Mouse (Mus musculus): ENCODE results near the gene Tex22. TPM values are rescaled to one million over a fixed set of nuclear protein-coding genes. Genes with fewer than 3 reads are reported as not detected.

Gene Tex22
- polyA plus RNA-seq, 1 experiment from 2014 or later = not detected

- H3K27ac ChIP-seq = no peak overlapping the region
- no peak for ATAC-seq (ENCODE audit: low FRiP score)
Measured at GRCm38 (mm10) chr12:113108528-113109283, 34.4 kb downstream of the Tex22 start.

GRCm38 (mm10) chr12:113109801-113110200 lies 35.5 kb downstream of the Tex22 start:
- no peak overlapping the region for H3K4me2 ChIP-seq (replicated peaks)
- H3K4me3 ChIP-seq = no peak overlapping the region
- WGBS = 85% methylated on average over 10 of the region's 10 CpGs
- H3K4me1 ChIP-seq = 0 out of 2 replicates have a peak, but pooled peaks cover 6% of the 10 kb centered on the region
- no peaks in the 10 kb centered on the region for H3K9me3 ChIP-seq (replicated peaks)
- H3K27ac ChIP-seq = no peak overlapping the region
- no peak for ATAC-seq (ENCODE audit: low FRiP score)
- peaks cover 32% of the 10 kb centered on the region for H3K36me3 ChIP-seq
- no peaks in the 10 kb centered on the region for H3K27me3 ChIP-seq
- no peak overlapping the region for H3K9ac ChIP-seq

More at GRCm38 (mm10) chr12:113108528-113109283, 34.4 kb downstream of the Tex22 start:
- H3K9me3 ChIP-seq (replicated peaks) = no peaks in the 10 kb centered on the region
- H3K36me3 ChIP-seq = peaks cover 21% of the 10 kb centered on the region
- H3K4me2 ChIP-seq (replicated peaks) = no peak overlapping the region
- peaks cover 12% of the 10 kb centered on the region; the same call in 1 of the 2 replicates for H3K4me1 ChIP-seq
- H3K27me3 ChIP-seq = no peaks in the 10 kb centered on the region
- WGBS = 89% methylated on average over 17 of the region's 17 CpGs
- no peak overlapping the region for H3K9ac ChIP-seq
- no peak overlapping the region for H3K4me3 ChIP-seq

- H3K27ac ChIP-seq = no peak overlapping the region
- H3K4me3 ChIP-seq = no peak overlapping the region
- 91% methylated on average over 4 of the region's 4 CpGs for WGBS
- no peaks in the 10 kb centered on the region for H3K27me3 ChIP-seq
- peaks cover 58% of the 10 kb centered on the region for H3K36me3 ChIP-seq
- 0 out of 2 replicates have a peak, but pooled peaks cover 2% of the 10 kb centered on the region for H3K4me1 ChIP-seq
- ATAC-seq (ENCODE audit: low FRiP score) = no peak
- H3K9ac ChIP-seq = no peak overlapping the region
- H3K9me3 ChIP-seq (replicated peaks) = no peaks in the 10 kb centered on the region
- H3K4me2 ChIP-seq (replicated peaks) = no peak overlapping the region
Measured at GRCm38 (mm10) chr12:113114141-113114540, 39.8 kb downstream of the Tex22 start.

GRCm38 (mm10) chr12:113114856-113115538 lies 40.7 kb downstream of the Tex22 start:
- H3K4me3 ChIP-seq = no peak overlapping the region
- no peaks in the 10 kb centered on the region for H3K9me3 ChIP-seq (replicated peaks)
- no peak for ATAC-seq (ENCODE audit: low FRiP score)
- peaks cover 59% of the 10 kb centered on the region for H3K36me3 ChIP-seq
- no peak overlapping the region for H3K4me2 ChIP-seq (replicated peaks)
- H3K4me1 ChIP-seq = 0 out of 2 replicates have a peak, but pooled peaks cover 2% of the 10 kb centered on the region
- no peaks in the 10 kb centered on the region for H3K27me3 ChIP-seq
- WGBS = 84% methylated on average over 16 of the region's 16 CpGs
- H3K9ac ChIP-seq = no peak overlapping the region
- no peak overlapping the region for H3K27ac ChIP-seq

- no peaks in the 10 kb centered on the region for H3K9me3 ChIP-seq (replicated peaks)
- no peak overlapping the region for H3K9ac ChIP-seq
- H3K27ac ChIP-seq = no peak overlapping the region
- ATAC-seq (ENCODE audit: low FRiP score) = peak; percentile 63
- peaks cover 78% of the 10 kb centered on the region for H3K36me3 ChIP-seq
- WGBS = 86% methylated on average over 20 of the region's 20 CpGs
- no peak overlapping the region for H3K4me2 ChIP-seq (replicated peaks)
- H3K27me3 ChIP-seq = no peaks in the 10 kb centered on the region
- no peak overlapping the region for H3K4me3 ChIP-seq
- no peaks in the 10 kb centered on the region for H3K4me1 ChIP-seq
Measured at GRCm38 (mm10) chr12:113119516-113120410, 45.5 kb downstream of the Tex22 start.

- Histone ChIP-seq H3K9ac (no peak overlapping the region), H3K9me3 (replicated peaks) (no peaks in the 10 kb centered on the region), H3K4me2 (replicated peaks) (no peak overlapping the region), H3K4me3 (no peak overlapping the region), H3K27ac (no peak overlapping the region), H3K36me3 (peaks cover 98% of the 10 kb centered on the region), H3K27me3 (no peaks in the 10 kb centered on the region), H3K4me1 (no peaks in the 10 kb centered on the region)
- 87% methylated on average over 6 of the region's 6 CpGs for WGBS
- no peak for ATAC-seq (ENCODE audit: low FRiP score)
Measured at GRCm38 (mm10) chr12:113124726-113125125, 50.4 kb downstream of the Tex22 start.

- H3K9ac ChIP-seq = no peak overlapping the region
- no peaks in the 10 kb centered on the region for H3K27me3 ChIP-seq
- H3K4me3 ChIP-seq = no peak overlapping the region
- H3K4me2 ChIP-seq (replicated peaks) = no peak overlapping the region
- ATAC-seq (ENCODE audit: low FRiP score) = no peak
- 94% methylated on average over 8 of the region's 8 CpGs for WGBS
- no peak overlapping the region for H3K27ac ChIP-seq
- H3K9me3 ChIP-seq (replicated peaks) = no peaks in the 10 kb centered on the region
- H3K36me3 ChIP-seq = peaks cover 100% of the 10 kb centered on the region
- no peaks in the 10 kb centered on the region for H3K4me1 ChIP-seq
Measured at GRCm38 (mm10) chr12:113130732-113131131, 56.4 kb downstream of the Tex22 start.

- no peaks in the 10 kb centered on the region for H3K27me3 ChIP-seq
- H3K4me3 ChIP-seq = no peak overlapping the region
- H3K4me2 ChIP-seq (replicated peaks) = no peak overlapping the region
- no peaks in the 10 kb centered on the region for H3K4me1 ChIP-seq
- H3K27ac ChIP-seq = no peak overlapping the region
- no peaks in the 10 kb centered on the region for H3K9me3 ChIP-seq (replicated peaks)
- H3K36me3 ChIP-seq = peaks cover 100% of the 10 kb centered on the region
- no peak for ATAC-seq (ENCODE audit: low FRiP score)
- 98% methylated on average over 14 of the region's 14 CpGs for WGBS
- no peak overlapping the region for H3K9ac ChIP-seq
Measured at GRCm38 (mm10) chr12:113131601-113132000, 57.3 kb downstream of the Tex22 start.

- Histone ChIP-seq H3K4me2 (replicated peaks) (no peak overlapping the region), H3K9me3 (replicated peaks) (no peaks in the 10 kb centered on the region), H3K36me3 (peaks cover 100% of the 10 kb centered on the region), H3K27ac (no peak overlapping the region), H3K4me3 (no peak overlapping the region), H3K27me3 (no peaks in the 10 kb centered on the region), H3K4me1 (no peaks in the 10 kb centered on the region), H3K9ac (no peak overlapping the region)
- 87% methylated on average over 2 of the region's 2 CpGs for WGBS
- ATAC-seq (ENCODE audit: low FRiP score) = no peak
Measured at GRCm38 (mm10) chr12:113132567-113132966, 58.3 kb downstream of the Tex22 start.

GRCm38 (mm10) chr12:113133260-113133659 lies 59.0 kb downstream of the Tex22 start:
- no peak overlapping the region for H3K4me3 ChIP-seq
- H3K36me3 ChIP-seq = peaks cover 95% of the 10 kb centered on the region
- H3K4me1 ChIP-seq = peaks cover under 1% of the 10 kb centered on the region
- no peak overlapping the region for H3K4me2 ChIP-seq (replicated peaks)
- no peak overlapping the region for H3K9ac ChIP-seq
- WGBS = 89% methylated on average over 9 of the region's 9 CpGs
- no peak overlapping the region for H3K27ac ChIP-seq
- H3K9me3 ChIP-seq (replicated peaks) = no peaks in the 10 kb centered on the region
- no peak for ATAC-seq (ENCODE audit: low FRiP score)
- no peaks in the 10 kb centered on the region for H3K27me3 ChIP-seq

- no peaks in the 10 kb centered on the region for H3K27me3 ChIP-seq
- no peaks in the 10 kb centered on the region for H3K9me3 ChIP-seq (replicated peaks)
- H3K9ac ChIP-seq = no peak overlapping the region
- H3K27ac ChIP-seq = no peak overlapping the region
- 73% methylated on average over 5 of the region's 5 CpGs for WGBS
- peaks cover 90% of the 10 kb centered on the region for H3K36me3 ChIP-seq
- no peak overlapping the region for H3K4me3 ChIP-seq
- H3K4me1 ChIP-seq = peaks cover 7% of the 10 kb centered on the region
- H3K4me2 ChIP-seq (replicated peaks) = no peak overlapping the region
- ATAC-seq (ENCODE audit: low FRiP score) = no peak
Measured at GRCm38 (mm10) chr12:113133861-113134403, 59.6 kb downstream of the Tex22 start.

GRCm38 (mm10) chr12:113134502-113134901 lies 60.2 kb downstream of the Tex22 start:
- no peaks in the 10 kb centered on the region for H3K9me3 ChIP-seq (replicated peaks)
- H3K4me3 ChIP-seq = no peak overlapping the region
- ATAC-seq (ENCODE audit: low FRiP score) = no peak
- 97% methylated on average over 4 of the region's 4 CpGs for WGBS
- no peak overlapping the region for H3K9ac ChIP-seq
- H3K27ac ChIP-seq = no peak overlapping the region
- H3K27me3 ChIP-seq = no peaks in the 10 kb centered on the region
- peaks cover 85% of the 10 kb centered on the region for H3K36me3 ChIP-seq
- peaks cover 13% of the 10 kb centered on the region for H3K4me1 ChIP-seq
- no peak overlapping the region for H3K4me2 ChIP-seq (replicated peaks)
